Mouse (Mus musculus): ENCODE measurements at regions not wholly inside any gene's neighbourhood (a gene's known extent, or its start where the extent isn't known, plus 50 kb on each side); places are given as distances from the start of the nearest gene placed in this dataset.

- no peak overlapping the region for H3K4me2 ChIP-seq
- no peak for ATAC-seq (ENCODE audit: insufficient read depth)
- no peak overlapping the region for H3K9ac ChIP-seq
- 49% methylated on average over 5 of the region's 5 CpGs for WGBS
- H3K4me1 ChIP-seq (ENCODE audit: insufficient read depth), result peaks cover 24% of the 10 kb centered on the region
- H3K27me3 ChIP-seq (ENCODE audit: insufficient read depth, low read length), result no peaks in the 10 kb centered on the region
- no peak for DNase-seq
- H3K9me3 ChIP-seq (ENCODE audit: low read depth, low read length), result no peaks in the 10 kb centered on the region
- H3K36me3 ChIP-seq (ENCODE audit: insufficient read depth), result no peaks in the 10 kb centered on the region
- no peak for TF ChIP-seq CTCF (IDR thresholded peaks at IDR 0.05; ENCODE audit: low read depth)
- no peak overlapping the region for H3K27ac ChIP-seq (ENCODE audit: low read depth)
- no peak overlapping the region for H3K4me3 ChIP-seq (ENCODE audit: low read depth, low read length)
Measured at GRCm38 (mm10) chr11:20917483-20917882, 86.6 kb upstream of the Lgalsl start.

- H3K4me3 ChIP-seq (ENCODE audit: low read depth, low read length), result no peak overlapping the region
- no peaks in the 10 kb centered on the region for H3K4me1 ChIP-seq (ENCODE audit: insufficient read depth)
- H3K9ac ChIP-seq, result no peak overlapping the region
- no peaks in the 10 kb centered on the region for H3K27me3 ChIP-seq (ENCODE audit: insufficient read depth, low read length)
- no peak overlapping the region for H3K27ac ChIP-seq (ENCODE audit: low read depth)
- DNase-seq (no peak), ATAC-seq (ENCODE audit: insufficient read depth) (no peak)
- H3K4me2 ChIP-seq, result no peak overlapping the region
- no peak for TF ChIP-seq CTCF (IDR thresholded peaks at IDR 0.05; ENCODE audit: low read depth)
- WGBS, result 58% methylated on average over 6 of the region's 6 CpGs
- no peaks in the 10 kb centered on the region for H3K9me3 ChIP-seq (ENCODE audit: low read depth, low read length)
- no peaks in the 10 kb centered on the region for H3K36me3 ChIP-seq (ENCODE audit: insufficient read depth)
Measured at GRCm38 (mm10) chr11:20923115-20923514, 92.3 kb upstream of the Lgalsl start.

GRCm38 (mm10) chr11:20929426-20929825, 98.6 kb upstream of the Lgalsl start:
- no peak overlapping the region for H3K4me3 ChIP-seq (ENCODE audit: low read depth, low read length)
- H3K9me3 ChIP-seq (ENCODE audit: low read depth, low read length), result no peaks in the 10 kb centered on the region
- no peak overlapping the region for H3K9ac ChIP-seq
- DNase-seq, result no peak
- WGBS, result 89% methylated on average over 1 of the region's 1 CpGs
- ATAC-seq (ENCODE audit: insufficient read depth), result no peak
- no peak overlapping the region for H3K27ac ChIP-seq (ENCODE audit: low read depth)
- no peak for TF ChIP-seq CTCF (IDR thresholded peaks at IDR 0.05; ENCODE audit: low read depth)
- H3K36me3 ChIP-seq (ENCODE audit: insufficient read depth), result no peaks in the 10 kb centered on the region
- no peak overlapping the region for H3K4me2 ChIP-seq
- no peaks in the 10 kb centered on the region for H3K27me3 ChIP-seq (ENCODE audit: insufficient read depth, low read length)
- no peaks in the 10 kb centered on the region for H3K4me1 ChIP-seq (ENCODE audit: insufficient read depth)

- Histone ChIP-seq H3K9ac (no peak overlapping the region), H3K4me2 (no peak overlapping the region), H3K27ac (ENCODE audit: low read depth) (no peak overlapping the region), H3K4me3 (ENCODE audit: low read depth, low read length) (no peak overlapping the region), H3K27me3 (ENCODE audit: insufficient read depth, low read length) (no peaks in the 10 kb centered on the region), H3K9me3 (ENCODE audit: low read depth, low read length) (no peaks in the 10 kb centered on the region), H3K4me1 (ENCODE audit: insufficient read depth) (no peaks in the 10 kb centered on the region), H3K36me3 (ENCODE audit: insufficient read depth) (no peaks in the 10 kb centered on the region)
- no peak for ATAC-seq (ENCODE audit: insufficient read depth)
- DNase-seq, result no peak
- no peak for TF ChIP-seq CTCF (IDR thresholded peaks at IDR 0.05; ENCODE audit: low read depth)
- WGBS, result 60% methylated on average over 2 of the region's 2 CpGs
Measured at GRCm38 (mm10) chr11:20930045-20930444, 99.2 kb upstream of the Lgalsl start.

GRCm38 (mm10) chr11:20930573-20930972, 99.7 kb upstream of the Lgalsl start:
- Histone ChIP-seq H3K4me3 (ENCODE audit: low read depth, low read length) (no peak overlapping the region), H3K27me3 (ENCODE audit: insufficient read depth, low read length) (no peaks in the 10 kb centered on the region), H3K4me1 (ENCODE audit: insufficient read depth) (no peaks in the 10 kb centered on the region), H3K9ac (no peak overlapping the region), H3K4me2 (no peak overlapping the region), H3K9me3 (ENCODE audit: low read depth, low read length) (no peaks in the 10 kb centered on the region), H3K27ac (ENCODE audit: low read depth) (no peak overlapping the region), H3K36me3 (ENCODE audit: insufficient read depth) (no peaks in the 10 kb centered on the region)
- WGBS, result 89% methylated on average over 5 of the region's 5 CpGs
- TF ChIP-seq CTCF (IDR thresholded peaks at IDR 0.05; ENCODE audit: low read depth), result no peak
- DNase-seq (no peak), ATAC-seq (ENCODE audit: insufficient read depth) (no peak)

GRCm38 (mm10) chr11:20934191-20935062, 103.6 kb upstream of the Lgalsl start:
- no peaks in the 10 kb centered on the region for H3K9me3 ChIP-seq (ENCODE audit: low read depth, low read length)
- no peak overlapping the region for H3K4me2 ChIP-seq
- 31% methylated on average over 2 of the region's 2 CpGs for WGBS
- H3K4me1 ChIP-seq (ENCODE audit: insufficient read depth), result no peaks in the 10 kb centered on the region
- H3K9ac ChIP-seq, result no peak overlapping the region
- H3K27me3 ChIP-seq (ENCODE audit: insufficient read depth, low read length), result no peaks in the 10 kb centered on the region
- DNase-seq, result no peak
- no peak overlapping the region for H3K27ac ChIP-seq (ENCODE audit: low read depth)
- TF ChIP-seq CTCF (IDR thresholded peaks at IDR 0.05; ENCODE audit: low read depth), result no peak
- H3K4me3 ChIP-seq (ENCODE audit: low read depth, low read length), result no peak overlapping the region
- ATAC-seq (ENCODE audit: insufficient read depth), result no peak
- H3K36me3 ChIP-seq (ENCODE audit: insufficient read depth), result no peaks in the 10 kb centered on the region

GRCm38 (mm10) chr11:20935063-20935370, 104.2 kb upstream of the Lgalsl start:
- Histone ChIP-seq H3K4me2 (no peak overlapping the region), H3K4me1 (ENCODE audit: insufficient read depth) (no peaks in the 10 kb centered on the region), H3K9ac (no peak overlapping the region), H3K4me3 (ENCODE audit: low read depth, low read length) (no peak overlapping the region), H3K9me3 (ENCODE audit: low read depth, low read length) (no peaks in the 10 kb centered on the region), H3K27ac (ENCODE audit: low read depth) (no peak overlapping the region), H3K27me3 (ENCODE audit: insufficient read depth, low read length) (no peaks in the 10 kb centered on the region), H3K36me3 (ENCODE audit: insufficient read depth) (no peaks in the 10 kb centered on the region)
- TF ChIP-seq CTCF (IDR thresholded peaks at IDR 0.05; ENCODE audit: low read depth), result no peak
- DNase-seq (no peak), ATAC-seq (ENCODE audit: insufficient read depth) (no peak)
